Mouse (Mus musculus) layer of hippocampus, postnatal 14 days (tissue): Measurements from ENCODE around the gene Calcoco1. TPM values are rescaled to one million over a fixed set of nuclear protein-coding genes. Genes with fewer than 3 reads are reported as not detected.

Experiments
- DNase-seq, 2 experiments: peaks; one replicate each; pipeline ENCODE4 v3.0.0; 2021 to 2022; ENCODE audit warnings: low spot score in 2 of 2, mixed read lengths in 1 of 2
- long read RNA-seq, 2 experiments: library from polyadenylated mRNA; stranded (forward); transcript quantifications; one replicate each; pipeline ENCODE4 v2.0.0; 2021
- total RNA-seq, 2 experiments: library from RNA; stranded (reverse); gene quantifications; 2 replicates each; pipeline ENCODE4 v1.2.3; 2021

The Calcoco1 gene
- total RNA-seq = 10 to 100 TPM; 66.9 to 69.6 TPM
- long read RNA-seq, experiment 1, transcript Calcoco1-201 (15 exons, 2,824 nt) = major isoform, 37 of 54 reads
- long read RNA-seq, experiment 1, partial matches to known transcripts = 8 of 54 reads
- long read RNA-seq, experiment 1, other reads (novel, unspliced or antisense) = 6 of 54 reads
- long read RNA-seq, experiment 2, transcript Calcoco1-201 (15 exons, 2,824 nt) = major isoform, 39 of 62 reads
- long read RNA-seq, experiment 2, transcript Calcoco1-204 (14 exons, 2,968 nt) = minor isoform, 7 of 62 reads
- long read RNA-seq, experiment 2, partial matches to known transcripts = 7 of 62 reads
- long read RNA-seq, experiment 2, other reads (novel, unspliced or antisense) = 9 of 62 reads

DNA sequence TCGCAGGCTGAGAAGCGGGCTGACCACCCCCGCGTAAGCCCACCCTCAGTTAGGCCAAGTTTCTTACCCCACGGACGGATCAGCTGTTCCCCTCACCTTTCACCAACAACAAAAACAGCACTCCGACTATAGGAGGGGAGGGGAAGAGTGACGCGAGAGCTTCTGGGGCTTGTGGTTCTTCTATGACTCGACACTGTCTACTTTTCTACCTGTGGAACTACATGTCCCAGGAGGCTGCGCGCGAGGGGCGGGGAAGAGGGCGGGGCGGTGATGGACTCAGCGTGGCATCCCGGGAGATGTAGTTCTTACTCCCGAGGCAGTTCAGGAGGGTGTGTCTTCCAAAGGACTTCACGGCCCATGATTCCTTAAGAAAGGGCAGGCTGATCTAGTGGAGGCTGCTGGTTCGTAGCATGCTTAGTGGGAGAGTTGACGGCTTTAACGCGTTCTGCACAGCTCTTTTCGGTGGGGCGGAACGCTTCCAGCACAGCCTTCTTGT lies at the start of gene Calcoco1:
Gene Calcoco1, minus strand, starts transcription at position 199 of the 496 bp plus-strand sequence.
- peak; percentile 85 to 97 for DNase-seq

DNA sequence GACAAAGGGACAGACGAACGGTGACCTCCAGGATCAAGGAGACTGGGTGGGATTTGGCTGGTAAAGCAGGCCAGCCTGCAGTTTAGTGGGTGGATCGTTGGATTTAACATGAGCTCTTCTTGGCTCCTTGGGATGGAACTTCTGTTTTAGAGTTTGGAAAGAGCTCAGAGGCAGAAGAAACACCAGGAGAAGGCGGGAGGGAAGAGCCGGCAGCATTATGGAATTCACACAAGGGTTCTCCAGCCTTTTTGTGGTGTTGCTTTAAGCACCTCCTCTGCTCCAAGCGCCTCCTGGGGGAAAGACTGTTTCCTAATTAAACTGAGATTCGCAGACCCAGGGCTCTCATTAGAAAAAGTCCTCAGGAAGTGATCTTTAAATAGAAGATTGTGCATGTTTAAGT lies 48.9 kb upstream of the Calcoco1 start:
- no peak for DNase-seq

DNA sequence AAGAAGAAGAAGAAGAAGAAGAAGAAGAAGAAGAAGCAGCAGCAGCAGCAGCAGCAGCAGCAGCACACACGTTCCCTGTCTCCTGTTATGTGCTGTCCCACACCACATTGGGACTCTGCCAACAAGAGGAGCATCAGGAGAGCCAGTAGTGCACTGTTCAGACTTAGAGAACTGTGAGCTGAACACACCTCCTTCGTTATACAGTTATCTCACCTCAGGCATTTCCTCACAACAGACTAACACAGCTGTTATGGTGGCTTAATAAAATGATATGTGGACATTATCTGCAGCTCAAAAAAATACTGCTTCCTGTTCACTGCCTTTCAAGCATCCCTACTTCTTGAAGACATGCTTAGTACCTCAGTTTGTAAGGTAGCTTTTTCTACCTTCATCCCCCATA lies 43.2 kb upstream of the Calcoco1 start:
- DNase-seq = no peak

DNA sequence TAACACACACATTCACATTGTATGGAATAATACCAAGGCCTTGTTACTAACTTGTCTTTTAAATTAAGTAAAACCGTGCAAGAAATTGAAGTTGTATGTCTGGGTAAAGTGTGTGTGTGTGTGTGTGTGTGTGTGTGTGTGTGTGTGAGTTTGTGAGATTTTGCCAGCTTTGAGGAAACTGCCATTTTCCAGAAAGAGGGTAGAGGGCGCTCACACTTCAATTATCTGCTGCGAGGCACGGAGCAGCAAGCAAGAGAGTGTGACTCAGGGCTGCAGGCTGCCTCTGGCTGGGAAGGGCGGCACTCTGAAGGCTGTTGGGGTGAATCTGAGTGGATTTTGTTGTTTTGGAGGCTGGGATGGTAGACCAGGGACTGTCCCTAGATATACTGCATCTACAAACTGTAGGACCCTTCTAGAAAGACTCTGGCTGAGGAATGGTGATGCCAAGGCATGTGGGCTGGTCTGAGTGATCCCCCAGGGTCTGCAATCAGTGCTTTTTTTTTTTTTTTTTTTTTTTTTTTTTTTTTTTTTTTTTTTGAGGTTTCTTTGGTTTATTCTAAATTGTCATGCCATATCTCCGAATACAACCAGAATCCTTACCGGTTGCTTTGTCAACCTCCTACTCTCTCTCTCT lies 39.9 kb upstream of the Calcoco1 start:
- peak; percentile 61 to 65 for DNase-seq

DNA sequence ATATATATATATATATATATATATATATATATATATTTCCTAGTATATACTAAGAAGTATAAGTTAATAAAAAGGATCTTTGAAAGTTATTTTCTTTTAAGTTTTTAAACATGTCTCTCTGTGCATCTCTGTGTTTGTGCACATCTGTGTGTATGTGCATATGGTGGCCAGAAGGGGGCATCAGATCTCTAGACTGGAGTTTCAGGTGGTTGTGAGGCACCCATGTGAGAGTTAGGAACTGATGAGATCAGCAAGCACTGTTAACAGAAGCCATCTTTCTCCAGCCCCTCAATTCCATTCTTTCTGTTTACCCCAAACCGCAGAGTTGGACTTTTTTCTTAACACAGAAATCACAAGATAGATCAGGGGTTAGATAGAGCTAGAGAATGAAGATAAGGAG lies 35.7 kb upstream of the Calcoco1 start:
- no peak for DNase-seq

DNA sequence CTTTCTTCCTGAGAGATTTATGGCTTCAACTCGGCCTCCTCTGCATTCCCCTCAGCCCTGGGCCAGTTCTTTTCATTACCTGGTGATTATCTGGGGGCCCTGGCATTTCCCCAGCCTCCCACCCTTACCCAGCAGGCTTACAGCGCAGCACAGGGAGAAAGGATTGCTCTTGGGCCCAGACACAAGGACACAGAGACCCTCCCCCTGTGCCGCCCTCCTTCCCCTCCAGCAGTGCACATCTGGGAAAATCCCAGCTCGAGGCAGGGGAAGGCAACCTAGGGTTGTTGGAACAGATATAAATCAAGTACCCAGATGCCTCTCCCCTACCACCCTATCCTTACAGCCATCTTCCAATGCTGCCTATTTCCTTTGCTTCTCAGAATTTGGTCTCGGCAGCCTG lies 33.1 kb upstream of the Calcoco1 start:
- no peak for DNase-seq

DNA sequence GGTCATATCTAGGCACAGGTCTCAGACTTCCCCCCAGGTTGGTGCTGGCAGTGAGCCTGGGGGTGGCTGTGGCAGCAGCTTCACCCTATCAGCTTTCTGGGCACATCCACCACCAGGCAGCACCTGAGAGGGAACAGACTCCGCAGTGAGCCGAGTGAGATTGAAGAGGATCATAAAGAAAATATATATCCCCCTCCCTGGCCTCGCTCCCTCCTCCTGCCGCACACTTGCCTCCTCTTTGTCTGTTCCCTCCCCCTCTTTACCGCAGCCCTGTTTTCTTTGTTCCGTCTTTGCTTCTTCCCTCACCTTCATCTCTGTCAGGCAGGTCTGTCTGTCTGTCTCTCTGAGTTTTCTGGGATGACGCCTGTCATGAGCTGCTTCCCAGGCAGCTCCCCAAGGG lies 32.4 kb upstream of the Calcoco1 start:
- DNase-seq = no peak

DNA sequence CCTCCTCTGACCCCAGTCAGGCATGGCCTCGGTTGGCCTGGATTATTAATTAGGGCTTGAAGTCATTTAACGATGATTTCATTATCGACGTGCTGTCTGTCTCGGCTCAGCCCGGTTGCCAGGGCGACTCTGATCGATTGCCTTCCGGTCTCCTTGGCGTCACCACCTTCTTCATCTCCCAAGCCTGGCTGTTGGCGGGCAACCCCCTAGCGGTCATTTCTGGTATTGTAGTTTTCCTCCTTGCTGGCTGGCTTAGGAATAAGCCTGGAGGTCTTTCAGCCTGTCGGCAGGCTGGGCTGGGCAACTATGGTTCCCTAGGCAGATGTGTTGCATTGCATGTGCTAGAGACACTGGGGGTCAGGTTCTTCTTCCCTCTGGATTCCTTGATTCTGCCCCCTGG lies 31.2 kb upstream of the Calcoco1 start:
- DNase-seq = peak in 1 of 2 experiments; percentile 46

DNA sequence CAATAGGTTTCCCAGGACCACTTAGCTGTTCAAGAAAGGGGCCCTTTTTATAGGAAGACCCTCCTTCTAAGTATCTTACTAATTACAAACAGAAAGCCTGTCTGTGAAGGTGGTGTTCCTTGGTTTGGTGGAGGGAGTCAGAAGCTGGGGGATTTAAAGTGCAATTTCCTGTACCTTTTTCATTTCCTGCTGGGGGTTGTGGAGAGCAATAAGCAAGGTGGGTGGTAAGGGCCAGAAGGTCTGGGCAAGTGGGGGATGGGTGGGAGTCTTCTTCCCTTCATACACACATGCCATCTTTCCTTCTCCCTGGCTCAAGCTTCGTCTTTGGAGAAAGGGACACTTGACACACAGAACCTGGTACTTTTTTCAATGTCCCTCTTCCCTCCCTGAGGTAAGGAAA lies 30.2 kb upstream of the Calcoco1 start:
- no peak for DNase-seq

DNA sequence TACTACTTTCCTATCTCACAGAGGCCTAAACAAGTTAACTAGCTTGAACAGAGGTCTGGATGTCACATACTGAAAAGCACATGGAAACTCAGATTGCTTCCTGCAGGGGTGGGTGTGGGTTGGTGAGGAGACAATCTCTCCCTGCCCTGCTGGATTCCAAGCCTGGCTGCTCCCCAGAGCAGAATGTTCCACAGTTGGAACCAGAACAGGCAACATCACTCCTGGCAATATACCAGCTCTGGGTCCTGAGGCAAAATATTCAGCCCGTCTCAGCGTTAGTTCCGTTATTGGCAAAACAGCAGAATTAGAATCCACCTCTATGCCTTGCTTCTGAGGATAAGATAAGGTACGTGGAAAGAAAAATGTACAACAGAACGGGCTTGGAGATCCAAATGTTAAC lies 28.3 kb upstream of the Calcoco1 start:
- peak; percentile 67 to 75 for DNase-seq

DNA sequence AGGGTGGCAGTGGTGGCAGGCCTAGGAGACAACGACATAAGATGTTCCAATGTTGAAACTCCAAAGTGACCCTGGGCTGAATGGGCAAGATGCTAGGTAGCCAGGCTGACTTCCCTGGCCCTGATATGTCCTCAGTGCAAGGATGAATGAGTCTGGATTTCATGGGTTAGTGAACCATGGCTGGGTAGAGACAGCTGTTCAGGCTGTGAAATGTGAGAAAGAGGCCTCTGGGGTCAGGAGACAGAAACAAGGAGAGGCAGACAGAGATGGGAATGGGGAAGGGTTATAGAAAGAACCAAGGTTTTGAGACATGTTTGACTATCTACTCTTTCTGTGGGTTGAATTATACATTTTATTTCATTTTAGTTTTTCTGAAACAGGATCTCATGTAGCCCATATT lies 27.1 kb upstream of the Calcoco1 start:
- DNase-seq = no peak

DNA sequence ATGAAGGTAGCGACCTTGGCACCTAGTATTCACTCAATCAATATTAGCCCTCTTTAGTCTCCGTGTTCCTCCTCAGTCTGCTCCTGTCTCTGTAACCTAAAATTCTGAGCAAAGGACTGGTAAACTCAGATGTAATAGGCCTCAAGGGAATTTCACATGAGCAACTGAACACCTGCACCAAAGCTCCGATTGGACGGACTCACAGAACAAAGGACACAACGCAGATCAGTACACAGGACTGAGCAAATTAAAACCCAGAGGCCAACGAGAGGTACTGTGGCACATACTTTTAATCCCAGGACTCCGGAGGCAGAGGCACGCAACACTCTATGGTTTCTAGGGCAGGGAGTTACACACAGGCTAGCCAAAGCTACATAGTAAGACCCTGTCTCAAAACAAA lies 25.9 kb upstream of the Calcoco1 start:
- DNase-seq = no peak

DNA sequence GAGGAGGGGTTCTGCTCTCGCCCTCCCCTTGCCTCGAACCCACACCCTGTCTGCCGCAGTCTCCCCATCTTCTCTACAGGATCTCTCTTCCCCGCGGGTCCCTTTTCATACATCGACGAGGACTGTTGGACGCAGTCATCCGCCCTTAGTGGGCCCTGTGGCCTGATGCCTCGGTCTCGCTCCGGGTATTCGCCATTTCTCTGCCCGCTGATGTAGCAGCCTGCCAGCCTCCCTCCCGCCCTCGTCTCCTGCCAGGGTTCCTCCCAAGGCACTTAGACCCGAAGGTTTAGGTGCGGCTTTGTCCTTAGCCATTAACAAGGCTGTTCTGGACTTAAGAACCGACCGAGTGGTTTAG lies 25.3 kb upstream of the Calcoco1 start:
- DNase-seq = peak in 1 of 2 experiments; percentile 53

DNA sequence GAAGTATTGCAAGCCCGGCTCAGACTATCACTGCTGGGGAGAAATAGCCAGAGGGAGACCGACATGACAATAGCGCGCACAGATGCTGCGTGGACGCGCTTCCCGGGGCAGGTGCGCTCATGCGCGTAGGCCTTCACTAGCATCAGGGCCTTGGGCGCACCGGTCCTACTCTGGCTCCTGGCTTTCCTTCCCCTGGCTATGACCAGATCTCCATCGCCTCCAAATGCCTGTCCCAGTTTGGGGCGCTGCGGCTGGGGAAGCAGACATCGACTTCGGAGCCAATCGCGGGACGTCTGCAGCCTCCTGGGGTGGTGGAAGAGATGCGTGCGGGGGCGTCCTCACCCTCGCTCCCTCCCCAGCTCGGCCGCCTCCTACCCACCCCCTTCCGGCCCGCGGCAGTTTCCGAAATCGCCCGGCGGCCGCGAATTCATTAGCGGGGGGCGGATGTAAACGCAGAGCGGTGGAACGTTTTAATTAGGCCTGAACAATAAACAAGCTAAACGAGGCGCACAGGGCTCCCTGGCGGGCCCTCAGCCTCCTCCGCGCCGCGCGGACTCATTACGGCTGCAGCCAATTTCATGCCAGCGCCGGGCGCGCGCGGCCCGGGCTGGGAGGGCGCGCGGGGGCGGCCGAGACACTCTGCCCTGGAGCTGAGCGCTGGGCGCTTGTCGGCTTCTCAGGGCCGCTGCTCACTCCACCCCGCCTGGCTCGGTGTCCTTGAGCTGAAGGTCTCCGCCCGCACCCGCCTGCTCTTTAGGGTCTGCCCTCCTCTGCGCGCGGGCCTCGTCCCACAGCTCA lies 24.7 kb upstream of the Calcoco1 start:
- DNase-seq = peak; percentile 75 to 83

DNA sequence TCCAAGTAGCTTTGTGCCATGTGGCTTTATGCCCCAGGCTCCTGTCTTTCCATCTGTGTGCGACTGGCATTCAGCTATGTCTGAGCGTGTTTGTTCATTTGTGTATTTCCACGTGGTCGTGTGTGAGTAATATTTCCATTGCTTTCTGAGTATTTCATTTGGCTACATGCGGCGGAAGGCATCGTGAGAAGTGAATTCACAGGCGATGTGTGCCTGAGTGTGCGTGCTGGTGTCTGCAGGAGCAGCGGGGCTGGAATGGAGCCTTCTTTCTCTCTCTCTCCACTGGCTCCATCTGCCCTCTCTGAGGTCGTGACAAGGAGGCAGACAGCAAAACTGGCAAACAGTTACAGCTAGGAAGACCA lies 24.1 kb upstream of the Calcoco1 start:
- peak in 1 of 2 experiments; percentile 88 for DNase-seq

DNA sequence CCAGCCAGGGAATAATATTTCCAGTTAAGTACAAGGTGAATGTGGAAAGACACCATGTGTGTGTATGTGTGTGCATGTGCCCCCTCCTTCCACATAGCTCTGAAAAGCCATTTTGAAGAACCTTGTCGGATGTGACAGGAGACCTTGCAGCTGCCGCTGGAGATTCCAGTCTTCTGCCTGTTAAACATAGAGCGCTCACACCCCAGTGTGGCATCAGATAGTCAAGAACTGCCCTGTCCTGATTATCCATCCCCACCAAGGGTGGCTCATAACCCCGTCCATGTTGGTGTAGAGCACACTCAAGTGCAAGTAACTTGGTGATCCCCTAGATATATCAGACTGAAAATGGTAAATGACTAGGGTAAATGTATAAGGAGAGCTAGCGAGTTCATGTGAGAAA lies 23.4 kb upstream of the Calcoco1 start:
- DNase-seq = no peak

DNA sequence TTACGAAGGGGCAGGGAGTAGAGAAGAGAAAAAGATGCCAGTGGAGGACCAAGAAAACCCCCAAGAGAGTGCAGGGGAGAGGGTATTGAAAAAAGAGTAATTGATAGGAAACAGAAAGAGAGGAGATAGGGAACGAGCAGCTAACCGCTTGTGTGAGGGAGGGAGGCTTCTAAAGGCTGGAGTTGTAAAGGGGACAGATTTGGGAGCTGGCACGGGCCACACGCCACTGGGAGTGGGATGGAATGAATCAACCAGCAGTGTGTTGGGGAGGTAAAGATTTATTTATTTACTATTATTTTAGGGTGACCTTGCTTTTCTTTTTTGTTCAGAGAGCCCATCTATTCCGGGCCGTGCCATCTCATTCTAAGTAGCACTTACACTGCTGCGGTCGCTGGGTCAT lies 22.9 kb upstream of the Calcoco1 start:
- DNase-seq = no peak

DNA sequence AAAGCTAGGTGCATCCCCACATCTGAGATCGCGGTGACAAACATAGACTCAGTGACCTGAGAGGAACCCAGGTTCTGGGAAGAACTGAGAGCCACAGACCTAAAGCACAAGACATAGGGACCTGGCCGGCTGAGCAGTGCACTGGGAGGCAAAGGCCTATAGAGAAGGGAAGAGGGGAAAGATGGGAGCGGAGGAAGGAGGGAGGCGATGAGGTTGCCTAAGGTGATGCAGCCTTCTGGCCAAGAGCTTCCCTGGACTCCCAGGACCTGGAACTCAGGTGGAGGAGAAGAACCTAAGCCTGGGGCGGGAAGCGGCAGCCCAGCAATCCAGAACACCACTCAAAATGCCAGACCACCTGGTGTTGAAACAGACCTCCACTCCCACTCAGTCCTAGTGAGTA lies 22.4 kb upstream of the Calcoco1 start:
- DNase-seq = no peak

DNA sequence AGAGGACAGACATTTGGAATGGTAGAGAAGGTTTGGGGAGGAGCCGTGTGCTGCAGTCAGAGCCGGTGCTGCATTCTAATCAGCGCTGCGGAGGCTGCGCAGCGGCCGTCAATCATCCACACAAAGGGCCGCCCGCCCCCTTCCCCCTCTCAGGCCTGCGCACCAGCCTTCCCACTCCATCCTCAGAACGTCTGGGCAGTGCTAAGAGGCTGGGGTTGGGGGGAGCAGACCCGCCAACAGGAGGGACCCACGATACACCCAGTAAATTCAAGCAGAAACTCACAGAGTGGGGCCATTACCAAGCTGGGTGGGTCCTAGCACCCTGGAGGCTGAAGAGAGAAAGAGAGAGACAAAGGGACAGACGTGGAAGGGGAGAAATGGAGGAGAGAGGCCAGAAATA lies 22.0 kb upstream of the Calcoco1 start:
- DNase-seq = peak in 1 of 2 experiments; percentile 56

DNA sequence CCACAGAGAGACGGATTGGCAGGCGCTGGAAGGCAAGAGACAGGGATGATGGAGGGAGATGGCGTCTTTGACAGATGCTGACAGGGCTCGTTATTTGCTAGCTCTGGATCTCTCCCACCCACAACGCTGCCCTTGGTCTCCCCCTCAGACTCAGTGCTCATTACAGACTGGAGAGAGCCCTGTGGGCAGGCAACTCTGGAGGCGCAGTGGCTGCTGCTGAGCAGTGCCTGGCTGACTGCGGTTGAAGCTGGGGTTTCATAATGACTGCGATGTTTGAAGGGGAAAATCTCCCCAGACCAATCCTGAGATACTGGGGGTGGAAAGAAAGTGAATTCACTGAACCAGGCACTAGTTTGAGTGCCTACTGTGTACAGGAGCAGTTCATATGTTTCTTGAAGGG lies 21.2 kb upstream of the Calcoco1 start:
- DNase-seq = peak in 1 of 2 experiments; percentile 33

DNA sequence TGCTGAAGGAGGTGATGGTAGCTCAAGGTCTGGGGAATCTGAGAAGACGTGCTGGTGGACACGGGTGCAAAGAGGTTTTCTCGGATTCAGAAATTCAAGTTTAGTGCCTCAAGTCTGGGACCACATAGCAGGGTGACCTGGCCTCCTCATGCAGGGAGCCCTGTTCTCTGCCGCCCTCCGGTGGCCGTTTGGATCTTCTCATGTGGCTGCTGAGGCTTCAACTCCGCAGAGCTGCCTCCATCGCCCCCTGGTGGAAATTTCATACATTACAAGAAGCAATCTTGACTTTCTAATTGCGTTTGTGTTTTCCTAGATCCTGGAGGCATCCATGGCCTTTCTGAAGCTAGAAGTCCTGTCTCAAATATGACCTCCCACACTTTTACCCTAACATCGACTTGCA lies 20.6 kb upstream of the Calcoco1 start:
- peak; percentile 93 to 96 for DNase-seq
